Mouse (Mus musculus): Measurements from ENCODE around the gene Gli3.
A peak's percentile ranks its signal among the peaks of the same experiment; 100 is the strongest.

Gli3 gene

DNA sequence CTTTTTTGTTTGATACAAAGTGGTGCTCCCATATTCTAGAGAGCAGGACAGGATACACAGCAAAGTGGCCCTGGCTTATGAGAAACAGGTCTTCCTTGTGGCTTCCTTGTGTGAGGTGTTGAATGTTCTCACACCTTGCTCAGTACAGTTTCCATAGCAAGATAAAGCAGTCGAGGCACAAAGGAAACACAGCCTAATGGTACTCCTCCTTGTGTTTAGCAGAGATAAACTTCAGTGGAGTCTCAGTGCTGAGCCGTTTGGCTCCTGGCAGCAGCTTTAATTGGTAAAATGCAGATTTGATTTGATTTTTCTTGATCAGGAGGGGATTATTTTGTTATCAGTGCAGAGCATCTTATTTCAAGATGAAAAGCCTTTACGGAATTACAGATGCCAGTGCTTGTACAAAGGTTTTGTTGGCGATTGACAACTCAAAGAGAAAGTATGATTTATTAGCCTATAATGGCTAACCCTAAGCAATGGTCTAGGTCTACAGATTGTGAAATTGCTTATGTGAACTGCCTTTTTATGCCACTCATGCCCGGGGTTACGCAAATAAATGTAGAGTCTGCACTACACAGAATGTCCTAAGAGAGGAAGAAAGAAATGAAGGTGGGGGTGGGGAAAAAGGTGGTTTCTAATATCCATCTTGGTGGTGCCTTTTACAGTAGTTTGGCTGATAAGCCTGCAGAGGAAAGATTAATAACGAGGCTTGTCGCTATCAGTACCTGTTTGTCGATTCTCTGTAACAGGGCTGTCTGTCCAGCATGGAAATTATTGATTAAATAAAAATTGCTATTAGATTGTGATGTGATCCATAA is 207.3 kb downstream of the Gli3 start:
- DNase-seq = no peak

DNA sequence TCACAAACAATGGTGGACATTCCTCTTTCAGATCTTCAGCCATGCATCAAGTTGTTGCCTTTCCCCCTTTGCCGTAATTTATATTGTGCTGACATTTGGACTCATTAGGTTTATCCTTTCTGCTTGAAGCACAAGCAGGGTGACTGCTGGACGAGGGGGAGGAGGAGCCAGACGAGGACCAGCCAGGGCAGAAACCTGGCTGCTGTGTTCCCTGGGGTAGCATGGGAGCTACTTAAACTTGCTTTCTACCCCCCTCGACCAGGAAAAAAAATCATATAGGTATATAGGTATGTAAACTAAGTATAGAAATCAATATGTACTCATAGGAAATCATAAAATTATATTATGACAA is 207.9 kb downstream of the Gli3 start:
- no peak for DNase-seq

DNA sequence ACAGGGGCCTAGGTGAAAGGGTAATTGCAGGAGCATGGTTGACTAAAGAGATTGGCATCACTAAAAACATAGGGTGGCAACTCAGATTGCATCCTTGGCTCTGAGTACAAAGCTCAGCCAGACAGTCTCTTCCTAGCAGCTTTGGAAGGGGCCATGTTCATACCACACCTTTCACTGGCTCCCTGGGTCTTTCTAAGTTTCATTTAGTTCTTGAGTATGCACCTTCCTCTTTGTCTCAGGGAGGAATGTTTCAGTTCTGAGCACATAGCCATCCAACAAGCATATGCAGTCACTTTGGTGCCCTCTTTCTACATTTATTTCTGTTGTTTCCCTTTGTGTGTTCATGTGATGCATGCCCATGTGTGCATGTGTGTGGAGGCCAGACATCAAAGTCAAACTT is 212.4 kb downstream of the Gli3 start:
- DNase-seq = no peak

DNA sequence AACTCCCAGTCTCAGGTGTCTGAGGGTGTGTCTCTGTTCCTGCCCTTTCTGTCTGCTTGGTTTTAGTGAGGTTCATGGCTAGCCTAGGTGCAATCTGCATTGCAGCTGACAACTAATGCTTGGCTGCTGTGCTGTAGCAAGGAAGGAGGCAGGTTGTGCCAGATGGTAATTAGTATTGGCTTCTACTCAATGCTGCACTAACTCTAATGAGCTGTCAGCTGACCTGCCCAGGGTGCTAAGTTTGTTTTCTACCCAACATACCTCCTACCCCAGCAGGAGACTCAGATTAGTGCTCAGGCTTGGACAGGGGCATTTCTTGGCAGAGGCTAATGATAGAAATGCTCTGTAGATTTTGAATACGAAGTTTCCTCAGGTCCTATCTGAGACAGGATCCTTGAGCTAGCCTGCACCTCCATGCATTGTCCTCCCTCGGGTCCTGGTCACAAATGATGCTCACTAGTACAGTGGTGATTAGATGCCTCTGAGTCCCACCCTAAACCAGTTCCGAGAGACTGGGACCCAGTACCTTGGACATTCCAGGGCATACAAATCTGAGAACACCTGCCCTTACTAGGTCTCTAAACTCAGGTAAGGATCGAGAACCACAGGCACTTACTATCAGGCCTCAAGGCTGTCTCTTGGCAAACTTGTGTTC is 214.2 kb downstream of the Gli3 start:
- no peak for DNase-seq

GRCm38 (mm10) chr13:15681530-15681929 is 218.5 kb downstream of the Gli3 start:
- no peak for DNase-seq

DNA sequence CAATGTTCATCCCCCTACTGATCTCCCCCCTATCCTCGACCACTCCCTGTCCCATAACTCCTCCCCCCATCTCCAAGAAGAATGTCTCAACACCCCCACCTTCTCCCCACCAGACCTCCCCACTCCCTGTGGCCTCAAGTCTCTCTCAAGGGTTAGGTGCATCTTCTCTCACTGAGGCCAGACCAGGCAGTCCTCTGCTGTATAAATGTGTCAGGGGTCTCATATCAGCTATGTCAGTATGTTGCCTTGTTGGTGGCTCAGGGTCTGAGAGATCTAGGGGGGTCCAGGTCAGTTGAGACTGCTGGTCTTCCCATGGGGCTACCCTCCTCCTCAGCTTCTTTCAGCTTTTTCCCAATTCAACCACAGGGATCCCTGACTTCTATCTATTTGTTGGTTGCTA is 220.0 kb downstream of the Gli3 start:
- no peak for DNase-seq

- DNase-seq = no peak
Measured at GRCm38 (mm10) chr13:15688074-15688825, 225.2 kb downstream of the Gli3 start.

DNA sequence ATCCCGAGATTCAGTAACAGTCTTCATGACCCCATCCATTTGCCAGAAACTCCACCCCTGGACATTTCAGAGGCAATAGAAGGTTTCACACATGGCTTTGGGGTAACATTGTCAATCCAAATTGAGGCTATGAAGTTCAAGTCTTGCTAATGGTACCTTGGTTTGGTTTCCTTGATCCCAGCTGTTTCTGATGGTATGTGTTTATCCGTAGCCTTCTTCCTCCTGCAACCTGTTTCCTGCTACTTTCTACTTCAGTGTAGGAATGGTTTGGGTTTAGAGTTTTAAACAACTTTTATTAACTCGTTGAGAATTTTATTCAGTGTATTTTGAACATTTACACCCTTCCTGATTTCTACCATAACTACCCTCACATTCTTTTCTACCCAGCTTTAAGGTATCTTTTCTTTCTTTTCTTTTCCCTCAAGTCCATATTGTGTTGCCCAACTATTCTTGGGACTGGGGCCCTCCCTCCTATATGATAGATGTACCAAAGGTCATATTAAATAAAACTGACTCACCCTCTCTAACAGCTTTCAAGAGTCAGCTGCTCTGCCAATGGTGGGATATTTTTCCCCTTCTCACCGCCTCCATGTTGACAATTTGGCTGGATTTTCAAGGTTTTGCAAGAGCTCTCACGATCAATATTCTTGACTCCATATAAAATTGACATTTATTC is 225.9 kb downstream of the Gli3 start:
- DNase-seq = no peak

DNA sequence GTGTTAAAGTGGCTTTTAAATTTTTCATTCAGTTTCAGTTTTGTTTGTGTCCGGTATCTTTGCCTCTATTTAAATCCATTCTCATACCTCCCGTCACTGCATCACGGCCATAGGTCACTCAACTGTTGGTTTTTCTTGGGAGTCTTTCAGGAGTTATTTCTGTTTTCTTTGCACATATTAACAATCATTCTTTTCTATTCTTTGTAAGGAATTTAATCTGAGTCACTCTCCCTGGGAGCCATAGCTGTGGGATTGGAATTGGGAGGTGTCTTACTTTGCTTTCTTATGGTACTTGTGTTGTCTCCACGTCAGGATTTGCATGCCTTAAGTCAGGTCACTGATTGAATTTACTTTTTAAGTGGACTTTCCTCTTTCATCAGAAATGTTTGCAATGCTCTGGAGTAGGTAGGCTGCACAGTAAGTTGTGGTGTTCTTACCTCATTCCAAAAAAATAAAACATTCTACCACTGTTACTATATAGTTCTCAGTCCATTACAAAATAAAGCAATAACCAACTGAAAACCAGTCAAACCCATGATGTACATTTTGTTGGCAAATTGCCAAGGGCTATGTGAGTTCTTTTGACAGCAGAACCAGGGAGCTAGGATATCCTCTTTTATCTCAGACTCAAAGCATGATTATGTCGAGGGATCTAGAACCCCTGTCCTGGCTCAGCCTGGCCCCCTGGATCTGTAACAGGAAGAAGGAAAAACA is 228.9 kb downstream of the Gli3 start:
- no peak for DNase-seq

GRCm38 (mm10) chr13:15692465-15692809 is 229.4 kb downstream of the Gli3 start:
- no peak for DNase-seq

- DNase-seq = no peak
Measured at GRCm38 (mm10) chr13:15698284-15698683, 235.2 kb downstream of the Gli3 start.

GRCm38 (mm10) chr13:15699116-15699515 is 236.1 kb downstream of the Gli3 start:
- DNase-seq = no peak

- DNase-seq = no peak
Measured at GRCm38 (mm10) chr13:15704669-15705068, 241.6 kb downstream of the Gli3 start.

DNA sequence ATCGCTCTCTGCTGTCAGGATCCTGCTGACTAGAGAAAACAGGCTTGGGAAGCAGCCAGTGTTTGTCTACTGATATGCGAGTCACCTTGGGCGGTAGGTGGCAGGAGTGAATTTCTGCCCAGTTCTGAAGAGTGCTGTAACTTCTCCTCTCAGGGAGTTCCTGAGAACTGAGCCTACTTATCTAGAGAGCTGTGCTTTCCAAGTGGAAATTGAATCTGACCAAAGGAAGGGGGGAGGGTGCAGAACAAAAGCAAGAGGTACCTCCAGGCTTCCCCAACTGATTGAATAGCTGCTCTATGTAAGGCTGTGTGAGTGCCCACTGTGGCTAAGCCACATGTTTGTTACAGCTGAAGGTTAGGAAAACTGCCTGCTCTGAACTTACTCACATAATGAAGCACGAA is 244.4 kb downstream of the Gli3 start:
- no peak for DNase-seq

GRCm38 (mm10) chr13:15713486-15713885 is 250.5 kb downstream of the Gli3 start:
- no peak for DNase-seq

GRCm38 (mm10) chr13:15714331-15714725 is 251.3 kb downstream of the Gli3 start:
- no peak for DNase-seq

GRCm38 (mm10) chr13:15714726-15715437 is 251.8 kb downstream of the Gli3 start:
- DNase-seq = peak; percentile 17

- no peak for DNase-seq
Measured at GRCm38 (mm10) chr13:15721446-15721845, 258.4 kb downstream of the Gli3 start.

GRCm38 (mm10) chr13:15722766-15723379 is 259.8 kb downstream of the Gli3 start:
- DNase-seq = no peak

GRCm38 (mm10) chr13:15724723-15725122 is 261.7 kb downstream of the Gli3 start:
- DNase-seq = no peak

DNA sequence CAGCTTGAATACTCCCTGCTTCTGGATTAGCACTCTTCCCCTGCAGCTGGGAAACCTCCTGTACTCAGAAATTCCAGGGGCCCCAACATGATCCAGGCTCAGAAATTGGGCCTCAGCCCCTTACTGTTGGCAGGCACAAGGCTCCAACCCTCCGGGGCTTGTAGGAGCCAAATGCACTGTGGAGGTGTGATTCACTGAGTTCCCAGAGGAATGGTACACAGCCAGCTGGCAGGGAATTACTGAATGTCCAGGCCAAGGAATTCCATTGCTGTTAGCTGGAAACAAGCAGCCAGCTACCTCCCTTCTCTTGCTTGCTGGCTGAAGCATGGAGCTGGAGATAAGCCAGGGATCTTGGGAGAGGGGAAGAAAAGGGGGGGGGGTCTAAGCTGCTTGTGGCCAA is 278.7 kb downstream of the Gli3 start:
- DNase-seq = no peak

DNA sequence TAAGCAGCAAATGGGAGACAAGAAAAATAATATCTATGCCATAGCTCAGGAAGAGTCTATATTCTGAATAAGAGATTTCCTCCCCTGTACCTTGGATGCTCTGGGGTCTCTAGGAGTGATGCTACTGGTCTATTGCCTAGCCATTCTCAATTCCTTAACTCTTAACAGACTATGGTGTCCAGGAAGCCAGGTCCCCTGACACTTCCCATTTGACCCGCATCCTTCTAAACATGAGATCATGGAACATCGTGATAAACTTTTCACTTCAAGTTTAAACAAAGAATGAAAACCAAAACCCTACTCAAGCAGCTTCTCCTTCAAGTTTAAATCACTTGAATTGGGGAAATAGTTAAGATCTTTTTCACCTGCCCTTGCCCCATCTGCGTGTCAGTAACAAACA is 279.3 kb downstream of the Gli3 start:
- no peak for DNase-seq
